Mouse (Mus musculus) thymus, postnatal 4 days (tissue): ENCODE measurements around the gene Errfi1.

Experiments used
- DNase-seq: peaks from one replicate; pipeline ENCODE4 v3.0.0; 2021

The Errfi1 gene

DNA sequence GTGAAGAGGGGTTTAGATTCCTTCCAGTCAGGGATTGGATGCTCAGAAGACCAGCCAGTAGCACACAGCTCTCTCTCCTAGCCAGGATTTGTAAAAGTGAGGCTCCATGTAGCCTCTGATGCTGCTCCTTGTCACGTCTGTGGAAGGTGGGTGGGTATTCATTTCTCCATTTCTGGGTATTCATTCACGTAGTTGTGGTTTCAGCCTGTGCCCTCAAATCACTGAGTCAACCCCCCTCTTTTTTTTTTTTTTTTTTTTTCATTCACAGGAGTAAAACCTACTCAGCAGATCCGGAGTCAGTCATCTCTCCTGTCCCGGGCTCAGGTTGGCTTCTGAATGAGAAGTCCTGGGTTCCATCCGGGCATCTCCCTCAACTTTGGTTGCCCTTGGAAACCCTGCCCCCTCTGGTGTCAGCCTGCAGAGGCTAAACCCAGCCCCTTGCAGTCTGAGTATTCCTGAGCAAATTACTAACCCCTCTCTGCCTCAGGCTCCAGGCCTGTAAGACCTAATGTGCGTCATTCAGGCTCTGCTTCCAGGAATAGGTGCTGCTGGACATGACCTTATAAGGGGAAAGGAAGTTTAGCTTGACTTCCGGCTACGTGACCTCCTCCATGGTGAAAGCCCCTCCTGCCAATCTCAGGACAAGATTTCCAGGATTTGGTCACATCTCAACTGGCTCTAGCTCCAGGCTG is 63.8 kb downstream of the Errfi1 start:
- DNase-seq = no peak
